Mouse (Mus musculus) left cerebral cortex, postnatal 10 days (tissue): Measurements from ENCODE around the gene Sec24b. TPM values are rescaled to one million over a fixed set of nuclear protein-coding genes. Genes with fewer than 3 reads are reported as not detected.

Experiments
- DNase-seq, 2 experiments: peaks; one replicate each; pipeline ENCODE4 v3.0.0; 2021 to 2022; ENCODE audit warnings: low spot score in 2 of 2, mixed read lengths in 1 of 2; ENCODE audit errors: extremely low spot score in 1 of 2
- intact Hi-C: fragments of 180-260 bp; cut with DNase I; formaldehyde crosslinking; loops from one replicate; pipeline ENCODE4 v1.15.1; 2025
- total RNA-seq, 2 experiments: library from RNA; stranded (reverse); gene quantifications; 2 replicates each; pipeline ENCODE4 v1.2.3; 2021

The Sec24b gene
- total RNA-seq: 10 to 100 TPM; 54.3 to 60.6 TPM

- intact Hi-C loops: loop anchor here (5.0 kb wide), 1 partner anchor 144 kb away; no protein-coding TSS in a partner anchor
- peak in 1 of 2 experiments; percentile 51 for DNase-seq
Observed at GRCm38 (mm10) chr3:130061281-130061680, at the start of gene Sec24b. Gene Sec24b, minus strand, starts transcription at chr3:130061553.

GRCm38 (mm10) chr3:130104471-130104870 is 43.1 kb upstream of the Sec24b start:
- no peak for DNase-seq
- intact Hi-C loops: no loop called here

- DNase-seq: no peak
- intact Hi-C loops: no loop called here
Observed at GRCm38 (mm10) chr3:130103486-130103885, 42.1 kb upstream of the Sec24b start.

GRCm38 (mm10) chr3:130095160-130095781 is 33.9 kb upstream of the Sec24b start:
- intact Hi-C loops: loop anchor here (2.0 to 5.0 kb wide), 3 partner anchors 87 to 594 kb away; no protein-coding TSS in a partner anchor
- peak; percentile 37 to 45 for DNase-seq

GRCm38 (mm10) chr3:130094125-130094704 is 32.9 kb upstream of the Sec24b start:
- intact Hi-C loops: loop anchor here (2.0 kb wide), 2 partner anchors 483 to 595 kb away; no protein-coding TSS in a partner anchor
- no peak for DNase-seq

GRCm38 (mm10) chr3:130090460-130090859 is 29.1 kb upstream of the Sec24b start:
- intact Hi-C loops: no loop called here
- no peak for DNase-seq

GRCm38 (mm10) chr3:130088654-130089053 is 27.3 kb upstream of the Sec24b start:
- no peak for DNase-seq
- intact Hi-C loops: no loop called here

- no peak for DNase-seq
- intact Hi-C loops: no loop called here
Observed at GRCm38 (mm10) chr3:130087466-130087865, 26.1 kb upstream of the Sec24b start.

- intact Hi-C loops: no loop called here
- DNase-seq: peak in 1 of 2 experiments; percentile 67
Observed at GRCm38 (mm10) chr3:130086372-130087080, 25.2 kb upstream of the Sec24b start.

GRCm38 (mm10) chr3:130083312-130083711 is 22.0 kb upstream of the Sec24b start:
- intact Hi-C loops: no loop called here
- DNase-seq: no peak

- DNase-seq: no peak
- intact Hi-C loops: no loop called here
Observed at GRCm38 (mm10) chr3:130080666-130081065, 19.3 kb upstream of the Sec24b start.

- peak; percentile 54 to 68 for DNase-seq
- intact Hi-C loops: loop anchor here (5.0 kb wide), 2 partner anchors 162 to 772 kb away; no protein-coding TSS in a partner anchor
Observed at GRCm38 (mm10) chr3:130079794-130080193, 18.4 kb upstream of the Sec24b start.

- no peak for DNase-seq
- intact Hi-C loops: loop anchor here (5.0 kb wide), 2 partner anchors 160 to 770 kb away; no protein-coding TSS in a partner anchor
Observed at GRCm38 (mm10) chr3:130077291-130077690, 15.9 kb upstream of the Sec24b start.

- intact Hi-C loops: loop anchor here (5.0 kb wide), 2 partner anchors 158 to 768 kb away; no protein-coding TSS in a partner anchor
- DNase-seq: no peak
Observed at GRCm38 (mm10) chr3:130075746-130076145, 14.4 kb upstream of the Sec24b start.

GRCm38 (mm10) chr3:130073085-130073484 is 11.7 kb upstream of the Sec24b start:
- DNase-seq: no peak
- intact Hi-C loops: loop anchor here (5.0 kb wide), 1 partner anchor 251 kb away; the partner anchor contains the start of gene Rrh

GRCm38 (mm10) chr3:130071918-130072317 is 10.6 kb upstream of the Sec24b start:
- DNase-seq: no peak
- intact Hi-C loops: loop anchor here (5.0 kb wide), 1 partner anchor 250 kb away; the partner anchor contains the start of gene Rrh

GRCm38 (mm10) chr3:130060396-130061029 is 840 bp downstream of the Sec24b start:
- peak; percentile 76 to 91 for DNase-seq
- intact Hi-C loops: loop anchor here (5.0 kb wide), 1 partner anchor 143 kb away; no protein-coding TSS in a partner anchor

- no peak for DNase-seq
- intact Hi-C loops: loop anchor here (5.0 kb wide), 1 partner anchor 143 kb away; no protein-coding TSS in a partner anchor
Observed at GRCm38 (mm10) chr3:130059805-130060395, 1.5 kb downstream of the Sec24b start.
